Mouse (Mus musculus): ENCODE data around the gene Il1rap.

Gene Il1rap

DNA sequence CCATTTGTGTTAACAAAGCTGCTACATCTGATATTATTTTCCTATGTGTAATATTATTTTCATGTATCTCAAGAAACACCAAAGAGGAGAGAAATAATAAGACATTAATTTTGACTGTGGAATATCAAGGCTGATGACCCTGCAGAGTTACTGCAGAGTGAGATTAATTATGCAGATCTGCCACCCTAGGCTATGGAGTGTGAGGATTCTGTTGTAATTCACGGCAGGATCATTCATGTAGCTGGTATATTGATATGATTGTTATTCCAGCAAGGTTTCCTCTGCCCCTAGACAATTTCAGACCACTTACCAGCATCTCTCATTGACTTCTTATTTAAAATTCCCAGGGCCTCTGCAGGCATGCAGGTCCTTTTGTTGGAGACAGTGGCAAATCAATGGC, 29.0 kb downstream of the Il1rap start:
- in situ Hi-C loops (cut with MboI, MseI) = no loop called here

DNA sequence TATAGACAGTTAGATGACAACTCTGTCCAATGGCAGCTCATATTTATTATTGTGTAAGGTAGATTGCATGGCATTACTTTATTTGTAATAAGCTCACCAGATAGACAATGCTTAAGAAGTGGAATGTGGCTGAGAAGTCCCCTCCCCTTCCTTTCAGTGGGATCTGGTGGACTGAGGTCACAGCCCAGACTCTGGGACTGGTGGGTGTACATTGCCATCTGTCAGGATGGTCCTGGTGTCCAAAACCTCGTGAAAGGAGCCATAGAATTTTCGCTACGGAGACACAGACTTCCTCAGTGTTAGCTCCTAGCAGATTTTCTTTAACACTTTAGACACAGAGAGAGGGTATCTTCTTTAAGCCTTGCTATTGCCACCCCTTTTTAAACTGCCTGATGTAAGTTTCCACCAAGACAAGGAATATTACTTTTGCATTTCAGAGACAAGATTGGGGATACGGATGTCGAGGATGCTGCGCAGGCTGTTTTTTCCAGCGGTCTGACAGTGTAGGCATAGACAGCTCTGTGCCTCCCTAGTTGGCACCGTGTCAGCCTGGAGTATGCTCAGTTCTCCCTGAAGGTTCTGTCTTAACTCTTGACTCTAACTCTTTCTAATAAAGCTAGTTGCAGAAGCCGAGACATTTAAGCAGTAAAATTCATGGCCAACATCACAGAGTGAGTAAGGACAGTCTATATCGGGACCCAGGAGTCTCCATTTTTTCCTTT, 31.2 kb downstream of the Il1rap start:
- in situ Hi-C loops (cut with MboI, MseI) = no loop called here

DNA sequence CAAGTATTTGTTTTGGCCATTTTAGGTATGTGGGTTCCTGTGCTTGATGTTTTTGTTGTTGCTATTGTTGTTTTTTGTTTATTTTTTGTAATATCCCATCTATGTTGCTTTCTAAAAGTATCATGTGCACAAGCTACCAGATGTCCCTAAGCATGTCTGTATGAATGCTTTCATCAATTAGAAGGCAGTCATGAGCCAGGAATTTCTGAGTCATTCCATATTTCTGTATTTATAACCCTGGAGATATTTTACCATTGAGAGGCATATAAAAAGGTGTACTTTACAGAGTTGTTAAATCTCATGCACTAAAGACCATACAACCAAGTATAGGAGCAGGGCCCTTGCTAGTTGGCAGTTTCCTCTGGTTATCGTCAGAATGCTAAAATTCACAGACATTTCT, 41.6 kb downstream of the Il1rap start:
- in situ Hi-C loops (cut with MboI, MseI) = loop anchor here in 1 of 2 experiments (5.0 kb wide), 1 partner anchor 99 kb away; no protein-coding TSS in a partner anchor

DNA sequence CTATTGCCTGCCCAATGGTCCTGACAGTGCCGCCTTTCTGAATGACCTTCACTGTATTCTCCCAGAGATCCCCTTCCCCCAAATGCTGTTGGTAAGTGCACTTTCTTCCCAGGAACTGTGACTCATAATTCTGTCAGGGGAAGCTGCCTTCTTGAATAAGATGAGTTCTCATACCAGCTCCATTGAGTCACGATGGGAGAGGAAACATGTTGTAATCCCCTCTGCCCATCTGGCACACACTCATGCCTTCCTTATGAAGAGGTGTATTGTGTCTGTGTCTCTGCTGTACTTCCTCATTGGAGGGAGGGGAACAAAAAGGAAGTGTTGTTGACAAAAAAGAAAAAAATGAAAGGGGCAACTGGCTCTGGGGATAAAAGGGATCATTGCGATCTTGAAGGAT, 44.6 kb downstream of the Il1rap start:
- in situ Hi-C loops (cut with MboI, MseI) = no loop called here

DNA sequence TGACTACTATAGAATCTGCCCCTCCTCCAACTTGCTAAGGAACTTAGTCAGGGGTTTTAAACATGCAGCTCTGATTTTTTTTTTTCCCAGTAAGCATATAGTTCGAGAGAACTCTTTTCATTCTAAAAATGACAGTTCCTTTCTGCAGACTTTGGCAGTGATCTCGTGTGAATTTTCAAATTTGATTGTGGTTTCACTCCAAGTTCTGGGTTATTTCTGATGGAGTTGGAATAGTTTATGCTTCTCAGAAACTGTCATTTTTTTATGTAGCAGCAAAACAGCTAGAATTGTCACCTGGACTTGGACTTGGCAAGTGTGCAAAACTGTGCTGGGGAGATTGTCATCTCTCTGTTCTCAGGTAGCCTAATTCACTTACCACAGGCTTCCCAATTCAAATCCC, 53.3 kb downstream of the Il1rap start:
- in situ Hi-C loops (cut with MboI, MseI) = no loop called here

DNA sequence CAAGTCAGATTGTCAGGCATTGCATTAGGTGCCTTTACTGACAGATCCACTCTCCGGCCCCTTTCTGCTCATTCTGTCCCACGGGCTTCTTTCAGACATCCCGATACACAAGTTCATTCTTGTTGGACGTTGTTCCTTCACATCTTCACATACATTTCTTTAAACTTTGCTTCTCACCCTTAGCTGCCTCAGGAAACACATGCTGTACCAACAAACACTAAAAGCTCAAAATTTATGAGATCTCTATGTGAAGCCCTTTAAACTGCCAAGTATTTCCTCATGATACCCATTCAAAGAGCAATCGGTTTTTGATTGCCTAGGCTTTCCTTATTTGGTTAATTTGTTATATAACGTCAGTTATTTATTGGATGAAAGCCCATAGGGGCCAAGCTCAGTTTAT, 61.6 kb downstream of the Il1rap start:
- in situ Hi-C loops (cut with MboI, MseI) = no loop called here

DNA sequence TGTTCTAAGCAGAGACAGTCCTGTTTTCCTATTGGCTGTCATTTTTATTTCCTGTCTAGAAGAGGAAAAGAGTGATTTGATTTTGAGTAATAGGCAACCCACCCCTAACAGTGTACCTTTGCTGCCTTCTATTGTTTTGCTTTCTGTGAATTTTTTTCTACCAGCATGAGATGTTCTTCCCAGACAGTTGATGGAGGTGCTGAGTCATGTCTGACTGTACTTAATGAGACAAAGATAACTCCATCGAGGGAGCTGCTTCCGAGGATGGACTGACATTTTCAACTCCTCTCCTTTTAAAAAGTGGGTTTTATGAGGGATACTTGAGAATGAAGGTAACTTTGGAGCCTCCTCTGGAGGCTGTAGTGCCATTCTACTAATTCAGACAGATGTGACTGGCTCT, 64.6 kb downstream of the Il1rap start:
- in situ Hi-C loops (cut with MboI, MseI) = no loop called here

DNA sequence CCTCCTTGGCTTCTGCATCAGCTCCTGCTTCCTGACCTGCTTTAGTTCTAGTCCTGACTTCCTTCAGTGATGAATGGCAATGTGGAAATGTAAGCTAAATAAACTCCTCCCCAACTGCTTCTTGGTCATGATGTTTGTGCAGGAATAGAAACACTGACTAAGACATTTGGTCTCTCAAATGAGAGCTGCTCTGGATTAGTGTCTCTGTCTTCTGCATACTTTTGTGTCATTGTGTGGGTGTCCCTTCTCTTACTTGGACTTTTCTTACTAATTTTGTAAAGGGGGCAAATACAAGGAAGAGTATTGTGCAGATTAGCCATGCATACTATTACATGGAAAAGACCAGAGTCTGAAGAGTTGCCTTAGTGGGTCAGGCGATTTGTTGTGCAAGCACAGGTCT, 65.5 kb downstream of the Il1rap start:
- in situ Hi-C loops (cut with MboI, MseI) = no loop called here

DNA sequence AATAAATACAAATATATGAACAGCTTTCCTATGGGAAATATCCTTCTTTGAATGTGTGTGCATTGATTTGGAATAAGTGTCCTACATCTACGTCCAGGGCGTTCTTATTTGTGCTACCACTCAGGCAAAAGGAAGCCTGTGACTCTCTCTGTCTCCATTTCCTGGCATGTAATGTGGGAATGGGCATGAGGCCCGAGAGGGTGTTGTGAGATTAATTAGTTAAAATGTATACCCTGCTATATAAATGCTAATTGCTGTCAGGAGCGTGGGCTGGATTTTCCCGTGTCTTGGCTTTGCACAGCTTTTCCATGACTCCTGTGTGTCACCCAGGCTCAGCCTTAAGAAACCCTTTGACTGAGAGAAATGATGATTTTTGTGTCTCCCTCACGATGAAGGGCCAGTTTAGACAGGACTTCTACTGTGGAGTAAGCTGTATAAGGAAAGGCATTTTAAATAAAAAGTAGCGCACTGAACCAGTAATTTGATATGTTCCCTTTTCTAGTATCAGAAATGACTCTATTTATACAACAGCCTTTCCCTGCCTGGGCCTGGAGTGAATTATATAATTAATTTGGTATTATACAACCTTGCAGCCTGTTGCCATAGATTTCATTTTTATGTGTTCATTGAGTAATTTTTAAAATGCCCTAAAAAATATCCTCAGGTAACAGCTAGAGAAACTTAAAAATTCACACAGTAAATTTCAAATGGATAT, 81.4 kb downstream of the Il1rap start:
- in situ Hi-C loops (cut with MboI, MseI) = no loop called here

DNA sequence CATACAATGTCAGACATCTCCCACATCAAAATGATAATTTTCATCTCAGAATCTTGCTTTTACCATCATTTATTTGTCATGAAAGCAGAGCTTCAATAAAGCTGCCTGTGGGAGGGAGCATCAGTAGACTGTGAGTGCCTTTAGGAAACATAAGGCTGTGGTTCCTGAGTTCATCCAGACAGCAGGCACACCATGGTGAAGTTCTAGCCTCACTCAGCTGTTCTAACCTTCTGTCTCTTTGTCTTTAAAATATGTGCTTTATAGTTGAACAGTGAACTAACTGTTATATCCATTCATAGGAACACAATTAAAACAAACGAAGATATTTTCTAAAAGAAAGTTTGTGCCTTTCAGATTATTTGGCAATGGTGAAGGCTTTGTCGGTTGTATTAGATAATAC, 84.9 kb downstream of the Il1rap start:
- in situ Hi-C loops (cut with MboI, MseI) = no loop called here

DNA sequence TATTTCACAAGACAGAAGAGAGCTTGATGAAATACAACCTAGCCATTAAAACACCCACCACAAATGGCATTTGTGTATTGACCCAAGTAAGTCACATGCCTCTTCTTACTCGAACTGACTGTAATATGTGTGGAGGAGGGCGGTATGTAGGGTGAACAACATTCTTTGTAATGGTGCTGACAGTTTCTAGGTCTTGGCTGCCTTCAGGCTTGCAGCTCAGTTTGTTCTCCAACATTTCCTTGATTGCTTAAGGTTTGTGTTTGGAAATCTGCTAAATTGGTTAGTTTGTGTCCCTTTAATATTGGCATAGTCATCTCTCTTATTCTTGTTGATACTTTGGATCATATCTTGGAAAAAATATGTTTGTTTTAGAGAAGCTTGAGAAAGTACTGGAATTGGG, 87.6 kb downstream of the Il1rap start:
- in situ Hi-C loops (cut with MboI, MseI) = no loop called here

DNA sequence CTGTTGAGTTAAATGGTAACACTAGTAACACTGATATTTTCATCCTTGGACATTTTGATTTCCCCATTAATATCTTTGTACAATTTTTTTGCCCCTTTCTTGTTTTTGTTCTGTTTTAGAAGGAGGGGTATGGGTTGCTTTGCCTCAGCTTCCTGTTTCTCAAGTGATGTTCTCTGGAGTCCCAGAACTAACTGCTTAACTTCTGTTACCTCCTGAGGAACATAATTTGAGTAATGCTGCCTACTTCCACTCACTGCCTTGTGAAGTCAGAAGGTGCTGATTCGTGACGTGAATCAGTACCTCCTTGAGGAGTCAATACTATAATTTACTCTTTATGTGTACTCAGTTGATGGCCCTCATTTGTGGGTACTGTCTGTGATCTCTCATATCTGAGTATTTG, 98.9 kb downstream of the Il1rap start:
- in situ Hi-C loops (cut with MboI, MseI) = no loop called here

DNA sequence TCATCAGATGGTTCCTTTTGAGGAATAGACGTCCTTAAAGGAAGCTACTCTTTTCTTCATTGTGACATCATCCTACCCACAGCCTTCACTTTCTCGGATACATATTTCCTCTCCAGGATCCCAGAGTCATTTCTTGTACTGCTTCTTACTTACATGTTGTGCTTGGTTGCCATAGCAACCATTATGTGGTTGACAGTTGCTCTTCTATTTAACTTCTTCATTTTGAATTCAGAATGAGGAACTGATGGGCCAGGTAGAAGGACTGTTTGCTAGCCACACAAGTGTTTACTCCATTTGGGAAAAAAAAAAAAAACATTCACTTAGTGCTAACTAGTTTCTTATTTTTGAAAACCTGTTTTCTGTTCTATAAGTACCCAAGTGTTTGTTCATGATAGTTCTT, 108.3 kb downstream of the Il1rap start:
- in situ Hi-C loops (cut with MboI, MseI) = no loop called here

DNA sequence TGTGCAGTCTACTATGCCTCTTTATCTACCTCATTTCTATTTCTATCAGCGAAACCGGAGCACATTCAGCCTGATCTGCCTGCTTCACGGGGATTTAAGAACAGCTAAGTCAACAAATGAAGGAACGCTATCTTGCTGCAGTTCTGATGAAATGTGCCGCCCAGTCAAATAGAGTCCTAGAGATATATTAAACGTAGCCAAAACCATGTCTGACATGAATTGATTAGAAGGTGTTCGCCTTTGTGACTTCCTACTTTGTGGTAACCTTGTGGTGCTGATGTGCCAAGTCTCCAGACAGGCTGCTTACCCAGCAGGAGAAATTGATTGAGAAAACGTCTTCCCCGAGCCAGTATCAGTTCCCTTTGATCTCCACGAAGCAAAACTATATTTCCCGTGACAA, 109.8 kb downstream of the Il1rap start:
- in situ Hi-C loops (cut with MboI, MseI) = no loop called here

DNA sequence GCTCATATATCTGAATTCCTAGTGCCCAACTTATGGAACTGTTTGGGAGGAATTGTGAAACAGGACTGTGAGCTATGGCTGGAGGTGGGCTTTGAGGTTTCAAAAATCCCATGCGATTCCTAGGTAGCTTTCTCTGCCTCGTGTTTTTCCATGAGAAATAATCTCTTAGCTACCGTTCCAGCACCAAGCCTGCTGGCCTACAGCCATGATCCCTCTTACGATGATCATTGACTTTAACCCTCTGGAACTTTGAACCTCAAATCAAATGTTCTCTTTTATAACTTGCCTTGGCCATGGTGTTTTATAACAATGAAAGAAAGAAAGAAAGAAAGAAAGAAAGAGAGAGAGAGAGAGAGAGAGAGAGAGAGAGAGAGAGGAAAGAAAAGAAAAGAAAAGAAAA, 116.6 kb downstream of the Il1rap start:
- in situ Hi-C loops (cut with MboI, MseI) = no loop called here

DNA sequence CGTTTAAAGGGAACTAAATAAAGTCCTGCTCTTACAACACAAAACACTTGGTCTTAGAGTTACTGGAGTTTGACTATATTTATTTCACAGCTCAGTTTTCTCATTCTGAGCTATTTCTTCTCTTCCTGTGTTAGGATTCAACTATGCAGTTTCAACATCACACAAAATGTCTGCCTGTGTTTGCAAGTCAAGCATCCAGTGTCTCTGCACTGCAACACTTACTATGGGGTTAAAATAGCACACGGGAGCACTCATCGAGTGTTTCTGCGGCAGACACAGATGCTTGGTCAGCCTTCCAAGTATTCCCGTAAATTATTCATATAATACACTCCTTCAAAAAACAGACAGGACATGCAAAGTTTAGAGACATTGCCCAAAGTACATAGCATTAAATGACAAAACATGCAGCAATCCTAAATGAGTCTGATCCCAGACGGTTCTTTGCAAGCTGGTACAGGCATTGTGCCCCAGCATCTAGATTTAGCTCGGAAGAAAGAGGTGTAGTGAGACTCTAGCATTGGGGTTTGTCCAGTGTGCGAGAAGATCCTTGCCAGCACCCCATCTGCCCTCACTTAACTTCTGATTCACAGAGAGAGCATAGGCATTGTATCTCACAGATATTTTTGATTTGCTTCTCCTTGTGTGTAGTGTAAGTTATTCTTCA, 119.1 kb downstream of the Il1rap start:
- in situ Hi-C loops (cut with MboI, MseI) = no loop called here

DNA sequence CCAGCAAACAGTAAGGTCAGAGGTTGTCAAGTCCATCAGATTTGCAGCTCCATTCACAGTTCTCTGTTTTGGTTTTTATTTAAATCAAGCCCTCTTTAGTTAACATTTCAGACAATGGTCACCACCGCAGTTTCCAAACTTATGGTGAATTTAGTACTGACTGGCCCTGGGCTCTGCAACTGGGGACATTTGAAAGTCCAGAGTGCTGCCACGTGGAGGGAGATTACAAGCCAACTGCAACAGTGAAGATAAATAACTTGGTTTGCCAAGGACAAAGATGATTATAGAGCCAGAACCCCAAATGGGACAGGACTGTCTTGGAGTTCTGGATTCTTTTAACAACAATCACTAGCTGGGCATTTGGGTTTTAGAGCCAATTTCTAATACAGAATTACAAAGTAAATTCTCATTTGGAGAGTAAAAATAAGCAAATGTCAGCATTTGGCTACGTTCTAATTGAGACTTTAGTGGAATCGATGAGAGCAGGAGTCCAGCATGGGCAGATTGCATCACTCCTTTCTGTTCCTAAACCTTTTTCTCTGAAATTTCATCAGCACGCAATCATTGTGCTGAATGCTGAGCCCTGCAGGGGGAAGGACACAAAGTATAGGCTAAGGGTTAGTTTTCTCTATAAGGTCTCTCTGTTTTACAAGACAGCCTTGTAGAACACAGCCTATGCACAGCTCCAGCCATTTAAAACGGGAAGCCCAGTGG, 124.3 kb downstream of the Il1rap start:
- in situ Hi-C loops (cut with MboI, MseI) = no loop called here

DNA sequence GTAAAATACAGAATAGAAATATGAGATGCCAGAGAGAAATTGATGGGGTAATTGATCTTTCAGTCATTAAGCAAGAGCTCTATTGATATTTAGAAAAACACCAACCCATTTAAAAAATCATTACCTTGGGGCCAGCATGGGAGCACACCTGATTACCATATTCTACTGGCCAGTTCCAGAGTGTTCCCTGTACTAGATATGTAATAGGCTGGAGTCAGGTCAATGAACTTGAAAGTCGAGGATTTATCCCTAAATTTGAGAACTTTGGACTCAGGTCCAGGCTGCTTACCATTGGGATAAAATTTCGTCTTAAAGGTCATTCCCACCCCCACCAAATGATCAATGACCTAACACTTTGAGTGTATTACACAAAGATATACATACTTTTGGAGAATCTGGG, 125.0 kb downstream of the Il1rap start:
- in situ Hi-C loops (cut with MboI, MseI) = no loop called here

DNA sequence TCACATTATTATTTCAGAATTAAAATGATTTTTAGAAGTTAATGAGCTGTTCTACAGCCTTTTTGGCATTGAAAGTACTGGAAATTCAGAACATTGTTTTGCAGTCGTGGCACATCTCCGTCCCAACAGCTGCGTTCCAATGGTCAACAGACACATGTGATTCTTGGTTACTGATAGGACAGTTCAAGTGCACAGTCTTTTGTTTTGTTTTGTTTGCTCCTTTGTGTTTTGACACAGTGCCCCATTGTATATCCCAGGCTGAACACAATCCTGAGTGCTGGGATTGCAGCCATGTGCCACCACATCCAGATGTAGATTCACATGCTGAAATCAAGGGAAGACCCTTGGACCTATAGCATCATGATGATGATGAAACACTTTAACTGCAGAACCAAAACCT, 129.4 kb downstream of the Il1rap start:
- in situ Hi-C loops (cut with MboI, MseI) = loop anchor here in 1 of 2 experiments (10.0 kb wide), 1 partner anchor 1274 kb away; no protein-coding TSS in a partner anchor

DNA sequence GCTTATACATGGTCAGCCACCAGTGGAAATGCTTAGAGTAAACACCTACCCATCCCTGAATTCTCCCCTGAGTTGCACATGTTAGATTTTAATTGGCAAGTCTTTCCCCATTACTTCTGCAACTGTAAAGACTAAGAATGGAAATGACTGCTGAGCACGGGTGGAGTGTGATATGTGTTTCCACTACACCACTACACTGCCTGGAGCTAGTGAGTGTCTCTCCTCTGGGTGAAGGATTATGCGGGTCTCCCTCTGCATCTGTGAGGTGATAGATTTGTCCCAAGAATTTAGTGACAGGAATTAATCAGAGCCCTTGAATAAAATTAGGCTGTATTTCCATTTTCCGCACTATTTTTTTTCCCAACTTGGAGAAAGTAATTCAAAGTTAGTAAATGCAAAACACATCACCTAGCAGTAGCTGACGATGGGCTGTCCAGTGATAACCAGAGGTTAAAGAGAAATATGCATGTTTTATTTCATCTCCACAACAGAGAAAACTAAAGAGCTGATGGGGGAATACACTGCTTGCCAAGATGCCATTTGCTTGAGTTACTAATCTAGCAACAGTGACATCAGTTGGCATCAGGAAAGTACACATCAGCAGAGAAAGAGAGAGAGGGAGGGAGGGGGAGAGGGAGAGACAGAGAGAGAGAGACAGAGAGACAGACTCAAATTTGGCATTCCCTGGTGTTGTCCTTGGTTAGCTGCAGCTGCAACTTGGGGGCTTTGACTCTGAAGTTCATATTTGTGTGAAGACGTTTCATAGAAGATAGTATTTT, 132.2 kb downstream of the Il1rap start:
- in situ Hi-C loops (cut with MboI, MseI) = loop anchor here in 1 of 2 experiments (10.0 kb wide), 1 partner anchor 1271 kb away; no protein-coding TSS in a partner anchor

DNA sequence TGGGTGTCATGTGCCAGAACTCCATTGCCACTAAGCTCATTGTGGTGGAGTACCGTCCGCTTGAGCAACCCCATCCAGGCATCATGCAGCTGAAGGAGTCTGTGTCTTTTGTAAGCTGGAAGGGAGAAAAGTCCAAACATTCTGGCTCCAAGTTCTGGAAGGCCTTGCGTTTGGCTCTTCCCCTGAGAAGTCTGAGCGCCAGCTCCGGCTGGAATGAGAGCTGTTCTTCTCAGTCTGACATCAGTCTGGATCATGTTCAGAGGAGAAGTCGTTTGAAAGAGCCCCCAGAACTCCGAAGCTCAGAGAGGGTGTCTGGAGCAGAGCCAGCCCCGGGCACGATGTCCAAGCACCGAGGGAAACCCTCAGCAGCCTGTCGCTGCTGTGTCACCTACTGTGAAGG, 141.0 kb downstream of the Il1rap start:
- in situ Hi-C loops (cut with MboI, MseI) = loop anchor here in 1 of 2 experiments (5.0 kb wide), 1 partner anchor 100 kb away; no protein-coding TSS in a partner anchor

Data from T-helper 17 cell (primary cell).